In genomic region chr17:30024651-30025050, GRCm38 (mm10) we compare ENCODE assay signal across 8 mouse cellular contexts. TPM values are rescaled to one million over a fixed set of nuclear protein-coding genes. Genes with fewer than 3 reads are reported as not detected.
DNase-seq lines count a peak whose midpoint lies in the region; ATAC-seq and TF ChIP-seq lines count a peak whose summit lies in the region.

No protein-coding gene starts in this region.

- no peak overlapping the region for H3K4me3 ChIP-seq in forebrain, embryonic 10.5 days
- no peak overlapping the region for H3K4me3 ChIP-seq in forebrain, embryonic 15.5 days
- H3K4me3 ChIP-seq in E14TG2a.4 (replicated peaks; ENCODE audit: low read length), result no peak overlapping the region
- H3K4me3 ChIP-seq in midbrain, postnatal 0 days (ENCODE audit: low read depth, low read length), result no peak overlapping the region

- no peaks in the 10 kb centered on the region for H3K9me3 ChIP-seq in forebrain, embryonic 10.5 days
- no peaks in the 10 kb centered on the region for H3K9me3 ChIP-seq in forebrain, embryonic 15.5 days
- no peaks in the 10 kb centered on the region for H3K9me3 ChIP-seq in E14TG2a.4 (ENCODE audit: low read length)
- H3K9me3 ChIP-seq in midbrain, postnatal 0 days (ENCODE audit: low read length), result no peaks in the 10 kb centered on the region

- no peak for ATAC-seq in forebrain, embryonic 15.5 days (replicated peaks)
- no peak for ATAC-seq in midbrain, postnatal 0 days (ENCODE audit: low FRiP score)

- TF ChIP-seq CTCF in E14TG2a.4 (conservative IDR thresholded peaks at IDR 0.05; ENCODE audit: low read length), result peak; percentile 85
- peak; percentile 83 for TF ChIP-seq CTCF in midbrain, postnatal 0 days (IDR thresholded peaks at IDR 0.05)

- H3K36me3 ChIP-seq in forebrain, embryonic 10.5 days (replicated peaks), result 0 out of 2 replicates have a peak, but pooled peaks cover 2% of the 10 kb centered on the region
- H3K36me3 ChIP-seq in forebrain, embryonic 15.5 days, result no peaks in the 10 kb centered on the region
- no peaks in the 10 kb centered on the region; the same call in 1 of the 2 replicates for H3K36me3 ChIP-seq in E14TG2a.4 (ENCODE audit: insufficient read depth, low read length)
- no peaks in the 10 kb centered on the region for H3K36me3 ChIP-seq in midbrain, postnatal 0 days (ENCODE audit: insufficient read depth, low read length)
- H3K36me3 ChIP-seq in splenic B cell, adult 2 months (ENCODE audit: control insufficient read depth, insufficient read depth, low read length, poor library complexity, severe bottlenecking), result no peaks in the 10 kb centered on the region

- no peaks in the 10 kb centered on the region for H3K27me3 ChIP-seq in forebrain, embryonic 10.5 days (ENCODE audit: poor library complexity, severe bottlenecking)
- no peaks in the 10 kb centered on the region for H3K27me3 ChIP-seq in forebrain, embryonic 15.5 days
- no peaks in the 10 kb centered on the region for H3K27me3 ChIP-seq in E14TG2a.4 (ENCODE audit: insufficient read depth, low read length)
- H3K27me3 ChIP-seq in midbrain, postnatal 0 days (ENCODE audit: insufficient read depth, low read length), result no peaks in the 10 kb centered on the region
- H3K27me3 ChIP-seq in splenic B cell, adult 2 months (ENCODE audit: control insufficient read depth, insufficient read depth, low read length, poor library complexity, severe bottlenecking), result no peaks in the 10 kb centered on the region

- H3K4me1 ChIP-seq in forebrain, embryonic 10.5 days, result peaks cover 46% of the 10 kb centered on the region
- H3K4me1 ChIP-seq in forebrain, embryonic 15.5 days, result peaks cover 58% of the 10 kb centered on the region
- H3K4me1 ChIP-seq in E14TG2a.4 (replicated peaks; ENCODE audit: low read depth, low read length), result peaks cover 28% of the 10 kb centered on the region
- H3K4me1 ChIP-seq in midbrain, postnatal 0 days (ENCODE audit: insufficient read depth, low read length), result no peaks in the 10 kb centered on the region; the same call in 1 of the 2 replicates

- DNase-seq in forebrain, embryonic 10.5 days (ENCODE audit: extremely low spot score, low spot score), result peak; percentile 62
- DNase-seq in cerebellum, adult 18-20 months, result peak; percentile 78 to 82
- DNase-seq in gastrocnemius, adult 8-10 months (ENCODE audit: low spot score in 2 of 2), result peak; percentile 49 to 55
- DNase-seq in layer of hippocampus, adult 9-11 months, result peak; percentile 56
- peak; percentile 75 for DNase-seq in midbrain, postnatal 0 days (ENCODE audit: low spot score)
- peak; percentile 74 for DNase-seq in splenic B cell, adult 2 months (ENCODE audit: low read depth, low spot score)

- WGBS in forebrain, embryonic 10.5 days, result 65% methylated on average over 5 of the region's 5 CpGs
- 58% methylated on average over 5 of the region's 5 CpGs for WGBS in forebrain, embryonic 15.5 days
- WGBS in midbrain, postnatal 0 days, result 60% methylated on average over 5 of the region's 5 CpGs

- H3K27ac ChIP-seq in forebrain, embryonic 10.5 days, result no peak overlapping the region
- no peak overlapping the region for H3K27ac ChIP-seq in forebrain, embryonic 15.5 days (replicated peaks)
- no peak overlapping the region for H3K27ac ChIP-seq in midbrain, postnatal 0 days (ENCODE audit: low read depth, low read length)

- H3K4me2 ChIP-seq in forebrain, embryonic 15.5 days (replicated peaks), result no peak overlapping the region
- H3K4me2 ChIP-seq in midbrain, postnatal 0 days (ENCODE audit: low read depth, low read length, poor library complexity, severe bottlenecking), result no peak overlapping the region

- no peak overlapping the region for H3K9ac ChIP-seq in forebrain, embryonic 15.5 days (replicated peaks)
- H3K9ac ChIP-seq in midbrain, postnatal 0 days (replicated peaks; ENCODE audit: low read length, poor library complexity, severe bottlenecking), result no peak overlapping the region

RNA-seq across cellular contexts. Expression of gene Zfand3, which starts 20.1 kb away (rescaled TPM):
- 64.8 and 71.3 TPM in 2 replicates for polyA plus RNA-seq in forebrain, embryonic 10.5 days (2016; fragmentation: Nextera tagmentation; extraction: Ambion mirVana)
- polyA plus RNA-seq in forebrain, embryonic 15.5 days (2015; fragmentation: Nextera tagmentation; extraction: Ambion mirVana), result 57.0 and 64.2 TPM in 2 replicates
- 100 to 1,000 TPM; 209 to 234 (median 219) TPM for total RNA-seq in gastrocnemius, adult 8-10 months (2022)
- 72.2 and 90.9 TPM in 2 replicates for total RNA-seq in midbrain, postnatal 0 days (2014; rRNA removed)
- polyA plus RNA-seq in midbrain, postnatal 0 days (2015; fragmentation: Nextera tagmentation; extraction: Ambion mirVana), result 41.3 and 45.2 TPM in 2 replicates

RNA-seq across cellular contexts. Expression of gene Mdga1, which starts 54.8 kb away (rescaled TPM):
- 2.3 and 3.0 TPM in 2 replicates for polyA plus RNA-seq in forebrain, embryonic 10.5 days (2016; fragmentation: Nextera tagmentation; extraction: Ambion mirVana)
- 11.3 and 13.4 TPM in 2 replicates for polyA plus RNA-seq in forebrain, embryonic 15.5 days (2015; fragmentation: Nextera tagmentation; extraction: Ambion mirVana)
- 10 to 100 TPM; 12.1 to 28.3 (median 24.5) TPM for total RNA-seq in gastrocnemius, adult 8-10 months (2022)
- 64.7 and 81.3 TPM in 2 replicates for total RNA-seq in midbrain, postnatal 0 days (2014; rRNA removed)
- 12.7 and 16.9 TPM in 2 replicates for polyA plus RNA-seq in midbrain, postnatal 0 days (2015; fragmentation: Nextera tagmentation; extraction: Ambion mirVana)
